ENCODE assay signal across 22 mouse cellular contexts in genomic region chr8:116320014-116320680, GRCm38 (mm10).
"Had no signal": no experiment of that assay in that cellular context is flagged by ENCODE, and none has a peak within 500 bp of the region (broad histone marks: within the 10 kb centered on the region; RNA-seq: fewer than 3 reads in every experiment).

No protein-coding gene starts in this region.

- H3K9ac ChIP-seq: forebrain, embryonic 15.5 days; forebrain, postnatal 0 days; heart, embryonic 13.5 days; heart, embryonic 15.5 days; hindbrain, embryonic 13.5 days; hindbrain, embryonic 15.5 days; limb, embryonic 13.5 days; limb, embryonic 15.5 days; liver, embryonic 12.5 days; liver, embryonic 14.5 days had no signal

- DNase-seq: forebrain, postnatal 0 days; gastrocnemius, postnatal 14 days; gastrocnemius, postnatal 36 days; heart, adult 2 months; heart, postnatal 14 days; heart, postnatal 36 days; kidney, adult 9 months; layer of hippocampus, adult 9-11 months; layer of hippocampus, postnatal 36 days; left cerebral cortex, postnatal 4 days had no signal

- H3K4me1 ChIP-seq: heart, embryonic 13.5 days; heart, embryonic 15.5 days; hindbrain, embryonic 15.5 days; limb, embryonic 15.5 days; liver, embryonic 12.5 days had no signal

- H3K9me3 ChIP-seq: forebrain, embryonic 15.5 days; heart, embryonic 13.5 days; heart, embryonic 15.5 days; hindbrain, embryonic 13.5 days; hindbrain, embryonic 15.5 days; limb, embryonic 13.5 days; limb, embryonic 15.5 days; liver, embryonic 12.5 days had no signal

- H3K4me3 ChIP-seq: forebrain, embryonic 15.5 days; heart, adult 2 months; heart, embryonic 13.5 days; heart, embryonic 15.5 days; hindbrain, embryonic 13.5 days; hindbrain, embryonic 15.5 days; limb, embryonic 13.5 days; limb, embryonic 15.5 days; liver, embryonic 12.5 days had no signal

- ATAC-seq: forebrain, embryonic 15.5 days; forebrain, postnatal 0 days; hindbrain, postnatal 0 days; intestine, embryonic 16.5 days; liver, embryonic 12.5 days had no signal

- H3K27me3 ChIP-seq: forebrain, embryonic 15.5 days; heart, embryonic 13.5 days; heart, embryonic 15.5 days; hindbrain, embryonic 13.5 days; hindbrain, embryonic 15.5 days; limb, embryonic 13.5 days; limb, embryonic 15.5 days; liver, embryonic 12.5 days had no signal

- H3K27ac ChIP-seq: forebrain, embryonic 15.5 days; heart, adult 2 months; heart, embryonic 13.5 days; heart, embryonic 15.5 days; hindbrain, embryonic 13.5 days; hindbrain, embryonic 15.5 days; hindbrain, postnatal 0 days; limb, embryonic 13.5 days; limb, embryonic 15.5 days; liver, embryonic 12.5 days; liver, embryonic 14.5 days had no signal

- H3K36me3 ChIP-seq: forebrain, embryonic 15.5 days; heart, embryonic 13.5 days; heart, embryonic 15.5 days; hindbrain, embryonic 13.5 days; hindbrain, embryonic 15.5 days; limb, embryonic 13.5 days; limb, embryonic 15.5 days; liver, embryonic 12.5 days had no signal

- H3K4me2 ChIP-seq: forebrain, embryonic 15.5 days; heart, embryonic 11.5 days; heart, embryonic 13.5 days; heart, embryonic 15.5 days; hindbrain, embryonic 13.5 days; hindbrain, embryonic 15.5 days; limb, embryonic 13.5 days; limb, embryonic 15.5 days; liver, embryonic 12.5 days had no signal
